Mouse (Mus musculus): ENCODE data around the gene Fam53b.
"Not testable (repeated sequence)": the region's sequence is repeated elsewhere in the genome, so short reads cannot be mapped to it uniquely, and the experiment has no call there.

Gene Fam53b

DNA sequence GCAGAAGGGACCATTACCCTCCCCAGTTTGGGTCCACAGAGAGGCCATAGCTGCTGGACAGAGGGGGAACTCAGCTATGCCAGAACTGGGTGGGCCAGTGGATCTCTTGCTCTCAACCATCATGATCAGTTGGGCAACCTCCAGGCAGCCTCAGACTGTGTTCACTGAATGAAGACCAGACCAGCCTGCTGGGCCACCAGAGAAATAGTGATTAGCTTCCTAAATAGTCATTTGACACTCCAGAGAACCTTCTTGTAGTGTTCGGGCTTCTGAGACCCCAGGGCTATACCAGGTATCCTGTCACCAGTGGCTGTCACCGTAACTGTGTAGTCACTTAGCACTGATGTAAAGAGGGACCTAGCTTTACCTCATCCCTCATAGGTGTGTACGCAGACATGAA, 131.3 kb downstream of the Fam53b start:
- no peak for DNase-seq (ENCODE audit: low read depth, low spot score)

DNA sequence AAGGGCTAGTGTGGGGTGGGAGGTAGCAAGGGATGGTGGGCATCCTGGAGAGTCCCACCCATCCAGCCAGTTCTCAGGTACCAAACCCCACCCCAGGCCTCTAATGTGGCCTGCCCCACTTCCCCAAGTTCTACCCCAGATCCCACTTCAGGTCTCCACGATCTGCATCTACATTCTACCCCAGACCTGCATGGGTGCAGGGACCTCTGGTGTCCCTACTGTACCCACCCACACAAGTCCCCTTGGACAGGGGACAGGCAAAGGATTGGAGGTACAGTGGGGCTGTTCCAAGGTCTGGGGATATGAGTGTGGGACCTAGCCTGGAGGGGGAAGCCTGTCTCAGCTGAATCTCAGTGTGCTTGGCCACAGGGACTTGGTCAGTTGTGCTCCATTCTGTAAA, 131.9 kb downstream of the Fam53b start:
- DNase-seq (ENCODE audit: low read depth, low spot score) = no peak

DNA sequence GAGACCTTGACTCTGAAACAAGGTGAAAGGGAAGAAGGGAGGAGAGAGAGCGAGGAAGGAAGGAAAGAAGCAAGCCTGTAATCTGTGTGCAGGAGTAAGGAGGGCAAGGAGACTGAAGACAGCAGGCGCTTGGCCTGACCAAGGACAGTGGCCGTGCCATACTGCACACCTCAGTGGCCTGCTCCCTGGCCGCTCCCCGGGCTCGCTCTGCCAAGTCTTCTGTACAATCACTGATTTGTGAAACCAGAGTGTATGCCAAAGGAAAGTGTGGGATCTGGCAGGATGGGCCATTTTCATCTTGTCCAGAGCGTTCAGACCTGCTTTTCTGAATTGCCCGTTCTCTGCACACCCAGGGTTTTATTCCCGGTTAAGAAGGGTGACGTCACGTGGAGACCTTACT, 132.4 kb downstream of the Fam53b start:
- no peak for DNase-seq (ENCODE audit: low read depth, low spot score)

DNA sequence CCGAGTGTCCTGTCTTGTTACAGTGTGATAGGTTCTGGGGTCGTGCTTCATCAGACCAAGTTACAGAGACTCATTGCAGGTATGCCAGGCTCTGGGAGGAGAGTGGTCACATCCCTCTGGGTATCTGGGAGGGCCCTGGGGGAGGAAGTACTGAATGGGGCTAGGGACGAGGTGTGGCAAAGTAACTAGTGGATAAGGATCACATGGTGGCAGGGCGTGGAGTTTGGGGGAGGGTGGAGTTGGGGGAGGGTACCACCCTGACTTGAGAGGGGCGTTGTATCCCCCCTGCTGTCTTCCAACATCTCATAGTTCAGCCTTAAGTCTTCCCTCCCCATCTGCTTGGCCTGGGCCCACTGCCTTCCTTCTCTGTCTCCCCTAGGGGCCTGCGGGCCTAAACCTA, 134.1 kb downstream of the Fam53b start:
- DNase-seq (ENCODE audit: low read depth, low spot score) = no peak

DNA sequence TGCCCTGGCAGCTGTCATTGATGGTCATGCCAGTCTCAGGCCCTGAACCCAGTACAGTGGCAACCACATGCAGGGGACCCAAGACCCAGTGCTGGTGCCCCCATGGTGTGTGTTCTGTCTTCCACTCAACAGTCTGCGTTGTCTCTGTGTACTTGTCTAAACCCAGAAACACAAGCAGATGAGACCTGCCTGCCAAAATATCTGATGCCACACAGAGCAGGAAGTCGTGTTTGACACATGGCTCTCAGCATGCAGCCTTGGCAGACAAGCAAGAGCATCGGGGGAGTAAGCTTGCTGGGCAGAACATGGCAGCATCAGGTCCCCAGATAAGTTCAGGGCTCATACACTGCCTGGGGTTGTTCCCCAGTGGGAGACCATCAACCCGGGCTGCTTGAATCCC, 134.6 kb downstream of the Fam53b start:
- no peak for DNase-seq (ENCODE audit: low read depth, low spot score)

DNA sequence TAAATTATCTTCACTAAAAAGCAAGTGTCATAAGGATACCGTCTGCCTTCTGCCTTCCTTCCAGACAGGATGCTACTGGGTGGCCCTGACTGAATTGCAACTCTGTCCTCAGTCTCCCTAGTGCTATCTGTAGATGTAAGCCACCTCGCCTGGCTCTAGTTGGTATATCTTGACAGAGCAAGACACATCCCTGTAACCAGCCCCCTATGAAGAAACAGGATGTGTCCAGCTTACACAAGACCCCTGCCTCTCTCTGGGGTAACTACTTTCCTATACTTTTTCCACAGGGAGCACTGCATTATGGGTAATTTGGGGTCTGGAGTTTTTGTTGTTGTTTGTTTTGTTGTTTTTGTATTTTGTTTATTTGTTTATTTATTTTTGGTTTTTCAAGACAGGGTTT, 137.8 kb downstream of the Fam53b start:
- no peak for DNase-seq (ENCODE audit: low read depth, low spot score)

DNA sequence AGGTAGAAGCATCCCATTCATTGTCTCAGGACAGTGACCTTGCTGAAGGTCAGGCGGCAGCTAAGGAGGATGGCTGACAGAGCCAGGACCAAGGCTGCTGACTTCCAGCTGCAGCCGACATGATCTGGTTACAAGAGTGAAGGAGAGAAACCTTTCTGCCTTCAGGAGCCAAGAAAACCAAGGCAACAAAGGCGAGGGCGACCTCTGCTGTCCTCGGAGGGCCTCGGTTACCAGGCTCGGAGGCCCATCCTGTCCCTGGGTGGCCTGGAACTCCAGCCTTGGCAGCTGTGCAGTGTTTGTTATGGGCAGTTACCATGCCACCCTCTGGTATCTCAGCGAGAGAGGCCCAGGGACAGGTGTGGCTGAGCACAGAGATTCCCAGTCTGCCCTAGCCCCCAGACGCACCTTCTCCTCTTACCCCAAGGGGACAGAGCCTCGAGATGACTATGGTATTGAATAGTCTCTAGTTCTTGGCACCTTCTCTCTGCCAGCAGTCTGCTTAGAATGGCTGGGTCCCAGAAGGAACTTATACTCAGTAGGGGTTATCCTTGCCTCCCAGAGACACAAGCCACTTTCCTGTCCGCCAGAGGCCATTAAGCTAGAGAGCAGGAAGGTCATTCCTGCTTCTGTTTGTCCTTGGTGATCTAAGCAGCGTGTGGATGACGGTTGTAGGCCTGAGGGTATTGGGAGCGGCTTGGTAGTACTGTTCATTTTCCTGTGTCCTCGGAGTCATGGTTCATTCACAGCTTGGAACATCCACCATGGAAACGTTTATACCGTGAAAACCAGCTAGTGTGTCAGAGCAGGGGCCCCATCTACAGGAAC, 139.5 kb downstream of the Fam53b start:
- no peak for DNase-seq (ENCODE audit: low read depth, low spot score)

DNA sequence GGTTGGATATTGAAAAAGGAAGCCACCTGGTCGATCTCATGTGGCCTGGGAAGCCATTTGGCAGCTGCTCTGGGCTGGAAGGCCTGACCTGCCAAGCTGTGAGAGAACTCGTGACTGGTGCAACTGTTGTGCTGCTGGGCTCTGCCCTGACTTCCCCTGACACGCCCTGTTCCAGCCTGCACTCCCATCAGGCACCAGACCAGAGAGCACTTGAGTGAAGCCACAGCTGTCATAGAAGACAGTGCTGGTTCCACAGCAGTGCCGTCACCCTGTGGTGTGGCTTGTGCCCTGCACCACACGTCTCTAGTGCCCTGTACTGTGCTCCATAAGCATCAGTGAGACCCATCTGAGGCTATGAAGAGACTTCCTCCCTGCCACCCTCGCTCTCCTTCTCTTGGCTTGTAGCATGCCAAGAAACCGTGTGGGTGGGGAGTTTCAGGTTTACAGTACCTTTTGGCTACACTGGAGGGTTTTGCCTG, 141.2 kb downstream of the Fam53b start:
- DNase-seq (ENCODE audit: low read depth, low spot score) = no peak

DNA sequence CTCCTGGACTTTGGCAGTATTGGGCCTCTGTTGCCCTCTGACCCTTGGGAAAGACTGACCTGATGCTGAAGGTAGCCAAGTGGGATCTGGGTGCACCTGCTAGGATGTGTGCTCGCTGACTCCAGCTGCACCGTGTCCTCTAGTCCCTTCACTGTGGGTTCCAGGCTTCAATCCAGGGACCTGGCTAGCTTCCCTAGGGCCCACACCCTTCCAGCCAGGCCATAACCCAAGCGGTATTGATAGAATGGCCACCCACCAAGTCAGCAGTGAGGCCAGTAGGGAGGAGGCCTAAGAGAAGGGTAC, 142.9 kb downstream of the Fam53b start:
- no peak for DNase-seq (ENCODE audit: low read depth, low spot score)

DNA sequence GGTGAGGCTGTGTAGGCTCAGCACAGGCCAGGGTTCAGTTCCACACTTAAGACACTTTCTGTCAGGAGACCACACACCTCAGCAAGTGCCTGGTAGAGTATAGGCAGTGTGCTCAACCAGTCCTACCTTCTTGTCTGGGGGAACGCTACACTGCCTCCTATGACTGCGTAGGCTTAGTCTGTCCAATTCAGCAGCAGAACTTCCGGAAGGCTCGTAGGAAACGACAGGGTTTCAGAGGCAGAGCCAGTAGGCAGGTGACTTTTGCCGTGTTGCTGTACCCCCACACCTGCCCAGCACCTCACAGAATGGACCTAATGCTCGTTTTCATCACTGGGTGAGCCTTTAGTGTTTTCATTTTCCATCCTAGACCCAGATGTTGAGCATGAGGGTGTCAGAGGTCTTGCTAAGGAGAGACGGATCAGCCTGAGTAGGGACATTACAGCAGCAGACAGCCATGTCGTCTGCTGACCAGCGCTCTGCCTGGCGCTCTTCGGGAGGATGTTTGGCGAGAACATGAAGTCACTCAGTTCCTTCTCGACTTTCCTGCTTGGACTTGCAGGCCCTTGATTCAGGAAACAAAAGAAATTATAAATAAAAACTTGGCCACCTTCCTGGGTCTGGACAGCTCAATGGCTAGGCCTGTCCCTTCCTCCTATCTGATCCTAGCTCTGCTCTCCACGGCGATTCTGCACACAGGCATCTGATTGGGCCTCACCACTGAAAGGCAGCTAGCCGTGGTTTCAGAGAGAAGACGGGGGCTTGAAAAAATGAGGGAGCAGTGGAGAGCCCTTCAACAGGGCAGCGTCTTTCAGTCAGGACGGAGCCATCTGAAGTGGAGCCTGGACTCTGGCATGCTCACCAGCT, 143.5 kb downstream of the Fam53b start:
- no peak for DNase-seq (ENCODE audit: low read depth, low spot score)

DNA sequence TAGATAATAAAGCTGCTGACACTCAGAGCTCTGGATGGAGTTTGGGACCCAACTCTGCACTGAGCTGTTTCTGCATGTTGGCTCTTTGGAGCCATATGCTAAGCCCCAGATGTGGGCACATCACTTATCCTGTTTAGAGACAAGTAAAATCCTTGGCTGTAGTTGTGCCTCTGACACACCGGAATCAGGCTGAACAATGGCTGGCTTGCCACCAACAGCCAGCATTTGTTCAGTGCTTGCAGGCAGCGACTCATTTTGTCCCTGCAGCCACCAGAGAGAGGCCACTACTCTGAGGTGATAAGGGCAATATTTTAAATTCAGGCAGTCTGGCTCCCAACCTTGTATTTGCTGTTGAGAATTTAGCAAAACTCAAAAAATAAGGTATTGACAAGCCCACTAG, 145.1 kb downstream of the Fam53b start:
- no peak for DNase-seq (ENCODE audit: low read depth, low spot score)

DNA sequence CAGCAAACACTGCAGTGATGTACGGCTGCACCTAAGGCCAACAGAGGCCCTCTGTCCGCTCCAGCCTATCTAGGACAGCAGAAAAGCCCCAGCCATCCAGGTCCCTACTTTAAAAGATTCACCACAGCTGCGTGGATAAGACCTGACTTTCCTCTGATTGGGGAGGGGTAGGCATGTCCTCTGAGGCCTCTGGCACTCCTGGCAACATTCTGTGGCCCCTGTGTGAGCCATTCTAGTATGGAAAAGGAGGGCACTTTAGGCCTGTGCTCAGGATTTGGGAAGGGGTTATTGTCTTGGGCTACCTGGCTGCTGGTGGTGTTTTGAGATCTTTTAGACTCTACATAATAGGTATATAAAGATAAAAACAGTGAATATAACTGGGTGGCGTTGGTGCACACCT, 147.2 kb downstream of the Fam53b start:
- no peak for DNase-seq (ENCODE audit: low read depth, low spot score)

DNA sequence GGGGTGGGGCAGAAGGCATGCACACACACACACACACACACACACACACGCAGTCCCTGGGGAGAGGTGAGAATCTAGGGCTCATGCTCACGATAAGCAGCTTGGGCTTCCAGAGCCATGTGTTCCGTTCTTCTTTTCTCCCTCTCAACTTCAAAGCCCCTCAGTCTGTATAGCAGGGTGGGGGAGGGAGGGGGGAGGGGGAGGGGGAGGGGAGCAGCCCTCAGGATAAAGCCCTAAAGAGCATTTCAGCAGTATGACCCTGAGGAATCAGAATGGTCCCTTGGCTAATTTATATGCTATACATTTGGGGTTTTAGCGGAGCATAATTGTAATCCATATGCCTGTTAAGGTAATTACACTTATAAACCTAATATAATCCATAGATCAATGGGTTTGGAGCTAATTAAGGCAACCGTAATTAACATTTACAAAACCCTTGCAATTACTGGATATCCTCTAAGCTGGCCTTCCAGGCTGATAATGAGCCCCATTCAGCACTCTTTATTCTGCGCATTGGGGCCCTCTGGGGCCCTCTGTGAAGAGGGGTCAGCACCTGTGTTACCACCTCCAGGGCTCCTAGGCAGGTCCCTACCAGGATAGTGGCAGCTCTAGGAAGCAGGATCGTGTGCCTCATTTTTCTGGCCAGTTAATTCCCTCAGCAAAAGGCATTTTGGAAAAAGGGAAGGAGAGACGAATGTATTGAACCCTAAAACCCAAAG, 147.9 kb downstream of the Fam53b start:
- no peak for DNase-seq (ENCODE audit: low read depth, low spot score)

DNA sequence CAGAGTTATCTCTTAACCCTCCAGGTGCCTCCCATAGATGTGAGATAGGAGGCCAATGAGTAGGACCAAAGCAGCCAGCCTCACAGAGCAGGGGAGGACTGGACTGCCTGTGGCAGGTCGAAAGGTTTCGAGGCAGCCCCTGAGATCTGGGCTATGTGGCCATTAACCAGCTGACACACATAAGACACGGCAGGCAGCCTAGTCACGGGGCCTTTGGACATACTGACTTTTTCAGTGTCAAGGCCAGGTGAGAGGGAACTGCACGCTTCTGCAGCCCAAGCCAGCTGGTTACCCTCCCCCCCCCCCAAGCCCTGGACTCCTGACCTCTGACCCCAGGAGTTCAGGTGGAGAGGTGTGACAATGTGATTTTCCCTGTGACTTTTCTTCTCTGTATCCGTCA, 148.9 kb downstream of the Fam53b start:
- no peak for DNase-seq (ENCODE audit: low read depth, low spot score)

DNA sequence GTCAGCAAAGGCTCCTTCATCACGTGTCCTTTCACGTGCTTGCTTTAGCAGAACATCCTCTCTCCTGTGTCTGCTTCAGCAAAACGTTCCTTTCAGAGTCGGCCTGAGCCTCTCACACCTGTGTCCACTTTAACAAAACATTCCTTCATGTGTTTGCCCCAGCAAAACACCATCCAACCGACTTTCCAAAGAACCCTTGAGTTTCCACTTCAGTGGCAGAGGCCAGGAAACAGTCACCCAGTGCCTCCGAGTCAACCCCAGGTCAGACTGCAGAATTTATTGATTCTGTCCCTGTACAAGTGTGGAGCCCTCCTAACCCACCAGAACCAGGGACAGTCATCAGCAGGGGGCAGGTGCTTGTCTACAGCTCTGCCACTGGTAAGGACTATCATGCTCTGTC, 150.9 kb downstream of the Fam53b start:
- not testable (repeated sequence) for DNase-seq (ENCODE audit: low read depth, low spot score)
